Mouse (Mus musculus) adrenal gland, postnatal 36 days (tissue): ENCODE data around the gene Gucy1b2. TPM values are rescaled to one million over a fixed set of nuclear protein-coding genes. Genes with fewer than 3 reads are reported as not detected.
A peak's percentile ranks its signal among the peaks of the same experiment; 100 is the strongest.

ENCODE experiments used
- DNase-seq, 2 experiments: peaks; one replicate each; pipeline ENCODE4 v3.0.0; 2021; ENCODE audit warnings: mixed read lengths in 1 of 2
- total RNA-seq, 2 experiments: library from RNA; stranded (reverse); gene quantifications; 2 replicates each; pipeline ENCODE4 v1.2.3; 2021

The Gucy1b2 gene
- total RNA-seq, 2 experiments from 2014 or later, result 0.60 to 1.1 TPM

- DNase-seq, result peak; percentile 55 to 71
Observed at GRCm38 (mm10) chr14:62370819-62371218, 85.3 kb downstream of the Gucy1b2 start.

- DNase-seq, result no peak
Observed at GRCm38 (mm10) chr14:62363774-62364173, 92.3 kb downstream of the Gucy1b2 start.

- no peak for DNase-seq
Observed at GRCm38 (mm10) chr14:62361263-62361980, 94.7 kb downstream of the Gucy1b2 start.

DNA sequence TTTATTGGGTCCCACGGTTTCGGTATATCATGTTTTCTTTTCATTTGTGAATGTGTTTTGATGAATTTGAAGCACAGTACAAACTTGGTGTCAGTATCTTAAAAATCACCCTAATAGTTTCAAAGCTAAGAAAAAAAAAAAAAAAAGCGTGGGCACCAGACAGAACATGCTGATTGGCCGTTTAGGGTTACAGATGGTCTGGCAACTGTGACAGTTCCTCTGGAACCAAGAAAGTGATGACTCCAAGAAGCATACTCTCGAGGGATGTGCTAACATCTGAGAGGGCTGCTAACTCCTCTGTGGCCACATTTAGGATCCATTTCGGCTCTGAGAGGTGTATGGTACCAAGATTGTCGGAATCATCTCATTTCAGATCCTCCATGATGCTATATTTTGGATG is 100.9 kb downstream of the Gucy1b2 start:
- DNase-seq, result no peak

- no peak for DNase-seq
Observed at GRCm38 (mm10) chr14:62353793-62354192, 102.3 kb downstream of the Gucy1b2 start.

DNA sequence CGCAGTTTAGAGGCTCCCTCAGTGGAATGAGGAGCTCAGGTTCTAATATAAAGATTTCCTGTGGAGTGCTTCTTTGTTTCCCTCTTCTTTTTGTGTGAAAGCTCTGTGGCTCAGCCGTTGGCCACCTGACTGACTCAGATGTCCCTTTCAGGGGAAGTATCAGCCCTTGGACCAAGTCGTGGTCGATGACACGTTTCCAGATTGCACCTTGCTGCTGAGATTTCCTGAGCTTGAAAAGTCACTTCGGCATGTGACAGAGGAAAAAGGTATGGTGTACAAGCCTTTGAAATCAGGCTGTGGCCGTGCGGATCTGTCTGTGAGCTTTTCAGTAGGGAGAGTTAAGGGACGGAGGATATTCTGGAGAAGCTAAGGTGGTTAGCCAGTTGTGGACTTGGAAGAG is 102.7 kb downstream of the Gucy1b2 start:
- no peak for DNase-seq

GRCm38 (mm10) chr14:62350890-62351289 is 105.2 kb downstream of the Gucy1b2 start:
- DNase-seq, result no peak

GRCm38 (mm10) chr14:62350186-62350585 is 105.9 kb downstream of the Gucy1b2 start:
- no peak for DNase-seq

- DNase-seq, result no peak
Observed at GRCm38 (mm10) chr14:62349786-62350185, 106.3 kb downstream of the Gucy1b2 start.

- DNase-seq, result no peak
Observed at GRCm38 (mm10) chr14:62347103-62347502, 109.0 kb downstream of the Gucy1b2 start.

DNA sequence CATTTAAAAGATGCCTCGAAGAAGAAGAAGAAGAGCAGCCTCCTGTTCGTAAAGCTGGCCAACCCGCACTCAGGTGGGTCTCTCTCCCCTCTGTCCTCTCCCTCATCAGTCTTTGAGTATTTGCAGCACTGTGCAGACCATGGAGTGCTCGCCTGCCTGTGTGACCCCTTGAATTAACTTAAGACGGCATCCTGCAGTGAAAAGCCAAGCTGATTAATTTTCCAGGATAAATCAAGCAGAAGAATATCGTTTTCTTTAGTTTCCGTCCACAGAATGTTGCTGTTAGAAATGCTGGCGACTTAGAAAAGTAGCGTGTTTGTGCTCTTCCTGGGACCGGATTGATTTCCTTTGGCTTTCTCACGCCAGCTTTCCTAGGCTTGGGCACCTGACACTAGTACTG is 109.5 kb downstream of the Gucy1b2 start:
- DNase-seq, result no peak

Other genes starting within 250 kb of the Gucy1b2 start
- 10 to 100 TPM; 13.3 to 17.5 TPM for gene Rnaseh2b, start 163.7 kb downstream of the Gucy1b2 start, total RNA-seq
- gene Dleu7, start 163.2 kb downstream of the Gucy1b2 start, total RNA-seq, result not detected
- 1 to 10 TPM; 1.2 to 3.7 TPM for gene Fam124a, start 99.4 kb upstream of the Gucy1b2 start, total RNA-seq
- gene Gm4131, start 110.6 kb upstream of the Gucy1b2 start, total RNA-seq, result not detected
- not detected for gene Serpine3, start 207.4 kb upstream of the Gucy1b2 start, total RNA-seq